Mouse (Mus musculus): ENCODE measurements around the gene Eif2b5.
A peak's percentile ranks its signal among the peaks of the same experiment; 100 is the strongest.

Gene Eif2b5

DNA sequence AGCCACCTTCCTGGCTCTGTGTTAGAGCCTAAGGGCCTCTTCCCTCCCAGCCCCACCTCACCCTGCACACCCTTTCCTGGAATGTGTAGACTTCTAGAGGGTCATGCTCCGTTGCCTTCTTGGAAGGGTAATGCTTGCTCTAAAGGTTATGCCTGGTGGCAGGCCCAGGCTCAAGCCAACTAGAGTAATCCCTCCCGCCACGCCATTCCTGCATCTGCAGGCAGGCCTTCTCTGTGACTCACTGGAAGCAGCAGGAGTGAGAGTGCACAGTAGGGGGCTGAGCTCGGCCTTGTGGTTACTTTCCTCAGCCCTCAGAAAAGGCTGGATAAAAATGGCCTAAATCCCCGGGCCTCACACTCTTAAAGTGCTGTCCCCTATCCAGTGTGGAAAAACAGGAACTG is 38.5 kb downstream of the Eif2b5 start:
- DNase-seq (ENCODE audit: low spot score): no peak

DNA sequence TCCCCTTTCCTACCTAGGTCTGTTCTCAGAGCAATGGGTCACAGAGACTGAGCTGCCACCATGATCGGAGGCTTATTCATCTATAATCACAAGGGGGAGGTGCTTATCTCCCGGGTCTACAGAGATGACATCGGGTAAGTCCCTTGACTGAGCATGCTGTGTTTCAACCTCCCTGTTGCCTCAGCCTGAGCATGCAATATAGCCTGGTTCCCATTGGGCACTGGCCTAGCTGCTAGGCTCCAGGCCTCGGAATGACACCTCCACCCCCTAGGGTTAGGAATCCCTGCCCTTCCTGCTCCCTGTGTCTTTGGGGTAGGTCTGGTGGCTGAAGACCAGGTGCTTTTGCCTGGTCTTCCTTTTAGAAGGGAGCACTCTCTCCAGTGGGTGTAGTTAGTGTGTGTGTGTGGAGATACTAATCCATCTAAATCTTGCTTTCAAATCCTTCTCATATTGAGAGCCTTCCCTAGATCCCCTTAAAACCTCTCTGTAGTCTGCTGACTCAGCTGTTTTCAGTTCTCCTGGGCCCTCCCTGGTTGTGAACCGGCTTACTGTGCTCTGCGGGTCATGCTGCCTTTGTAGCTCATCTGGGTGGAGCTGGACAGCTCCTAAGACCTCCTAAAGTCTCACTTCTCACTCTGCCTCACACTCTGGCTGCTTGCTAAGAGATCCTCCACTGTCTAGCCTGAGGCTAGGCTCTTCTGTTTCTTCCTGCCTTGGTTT is 39.1 kb downstream of the Eif2b5 start:
- no peak for DNase-seq (ENCODE audit: low spot score)

DNA sequence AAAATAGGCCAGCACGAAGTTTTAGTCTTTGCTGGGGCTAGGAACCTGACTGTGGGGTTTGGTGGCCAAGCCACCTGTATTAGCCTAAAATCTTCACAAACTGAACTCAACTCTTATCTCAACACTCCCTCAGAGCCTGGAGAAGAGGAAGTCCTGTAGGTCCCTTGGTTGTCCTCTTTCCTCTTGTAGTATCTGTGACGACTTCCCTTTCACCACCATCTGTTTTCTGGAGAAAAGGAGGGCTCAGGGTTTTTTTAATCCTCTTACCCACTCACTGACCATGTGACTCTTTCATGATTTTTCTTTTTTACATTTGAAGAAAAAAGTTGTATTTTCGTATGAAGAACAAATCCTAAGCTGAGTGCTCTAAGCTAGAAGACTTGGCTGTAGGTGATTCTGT is 41.0 kb downstream of the Eif2b5 start:
- DNase-seq (ENCODE audit: low spot score): no peak

DNA sequence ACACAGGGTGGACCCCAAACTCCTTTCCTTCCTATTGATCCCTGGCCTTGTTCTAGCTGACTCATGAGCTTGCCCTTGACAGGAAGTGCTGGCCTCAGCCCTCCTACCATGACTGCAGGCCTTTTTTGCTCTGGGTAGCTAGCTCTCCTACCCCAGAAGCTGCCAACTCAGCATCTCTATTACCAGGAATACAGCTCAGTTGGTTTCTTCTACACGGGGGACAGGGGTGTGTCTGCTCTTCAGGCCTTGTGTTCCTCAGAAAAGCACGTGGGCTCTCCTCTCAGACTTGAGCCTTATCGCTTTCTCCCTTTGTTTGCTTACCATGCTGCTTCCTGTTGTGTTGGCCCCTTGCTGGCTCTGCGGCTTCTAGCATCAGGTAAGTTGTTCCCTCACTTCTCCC is 41.8 kb downstream of the Eif2b5 start:
- no peak for DNase-seq (ENCODE audit: low spot score)

DNA sequence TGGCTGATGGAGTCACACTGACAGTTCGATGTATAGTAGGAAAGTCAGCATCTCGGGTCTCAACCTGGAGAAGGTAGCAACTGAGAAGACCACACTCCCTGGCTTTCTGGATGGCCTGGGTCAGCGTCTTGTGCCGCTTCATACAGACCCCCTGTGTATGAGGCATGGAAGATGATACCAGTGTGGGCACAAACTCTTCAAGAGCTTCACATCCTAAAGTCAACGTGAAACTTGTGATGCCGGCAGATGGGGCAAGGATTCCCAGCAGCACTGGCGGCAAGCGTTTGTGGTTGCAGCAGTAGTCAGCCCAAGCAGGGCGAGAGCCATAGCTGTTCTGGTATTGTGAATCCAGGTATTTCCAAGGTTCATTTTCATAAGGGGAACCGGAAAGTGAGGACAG is 47.1 kb downstream of the Eif2b5 start:
- no peak for DNase-seq (ENCODE audit: low spot score)

DNA sequence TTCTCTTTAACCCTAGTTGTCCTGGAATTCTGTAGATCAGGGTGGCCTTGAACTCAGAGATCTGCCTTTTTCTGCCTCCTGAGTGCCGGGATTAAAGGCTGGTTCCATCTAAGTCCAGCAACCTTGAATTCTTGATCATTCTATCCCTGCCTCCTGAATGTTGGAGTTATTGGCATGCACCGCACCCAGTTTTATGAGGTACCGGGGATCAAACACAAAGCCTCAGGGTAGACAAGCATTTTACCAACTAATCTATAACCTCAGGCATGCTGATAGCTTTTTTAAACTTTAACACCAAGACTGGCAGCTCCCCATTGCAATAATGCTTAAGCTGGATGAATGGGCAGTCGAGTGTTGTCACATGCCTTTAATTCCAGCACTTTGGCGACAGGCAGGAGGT is 48.8 kb downstream of the Eif2b5 start:
- no peak for DNase-seq (ENCODE audit: low spot score)

DNA sequence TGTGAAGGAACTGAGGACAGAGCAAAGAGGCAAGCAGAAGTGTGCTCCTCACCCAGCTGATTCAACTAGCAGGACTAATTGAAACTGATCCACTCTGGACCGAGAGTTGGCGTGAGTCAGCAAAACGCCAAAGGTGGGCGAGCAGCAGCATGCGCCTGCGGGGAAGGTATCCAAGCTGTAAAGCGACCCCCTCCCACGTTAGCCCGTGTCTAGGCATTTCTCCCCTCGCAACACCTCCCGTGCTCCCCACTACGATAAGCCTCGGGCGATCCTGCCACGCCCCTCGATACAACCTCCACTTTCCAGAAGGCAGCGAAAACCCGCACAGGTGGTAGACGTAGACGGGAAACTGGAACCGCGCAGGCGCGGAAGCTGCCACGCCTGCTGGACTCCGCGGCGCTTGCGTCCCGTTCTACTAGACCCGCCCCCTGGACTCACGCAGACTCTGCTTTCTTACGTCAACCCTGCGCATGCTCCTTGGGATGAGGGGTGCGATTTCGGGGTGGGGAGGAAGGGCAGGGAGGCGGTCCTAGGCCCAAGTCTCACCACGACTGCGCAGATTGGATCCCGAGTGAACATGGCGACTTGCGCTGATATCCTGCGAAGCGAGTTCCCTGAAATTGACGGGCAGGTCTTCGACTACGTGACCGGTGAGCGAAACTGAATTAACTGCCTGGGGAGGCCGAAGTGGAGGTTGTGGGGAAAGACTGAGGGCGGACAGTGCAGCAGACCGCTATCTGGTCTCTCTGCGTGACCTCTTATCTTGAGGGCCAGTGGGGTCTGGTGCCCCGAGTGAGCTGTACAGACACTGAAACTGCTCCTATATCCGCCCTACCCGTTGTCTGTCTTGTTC is 49.7 kb downstream of the Eif2b5 start, which contains the start of gene Abcf3:
Abcf3 (plus strand) TSS at position 482 of the 853 bp plus-strand sequence.
- DNase-seq (ENCODE audit: low spot score): peak; percentile 99

DNA sequence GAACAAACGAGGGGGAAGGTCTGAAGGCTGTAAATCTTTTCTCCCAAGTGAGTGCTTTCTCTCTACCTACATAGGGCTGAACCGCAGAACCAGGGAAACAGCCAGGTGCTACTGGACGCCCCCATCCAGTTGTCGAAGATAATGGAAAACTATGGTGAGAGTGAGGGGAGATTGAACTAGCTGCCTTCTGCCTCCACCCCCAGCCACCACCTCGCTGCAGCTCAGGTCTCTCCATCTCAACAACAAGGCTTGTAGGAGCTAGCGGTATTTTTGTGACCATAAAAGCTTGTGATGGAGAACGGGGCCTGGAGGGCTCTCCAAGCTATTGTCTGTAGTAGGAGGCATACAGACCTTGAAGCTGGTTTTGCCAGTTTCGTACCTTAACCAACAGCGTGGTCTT is 50.5 kb downstream of the Eif2b5 start:
- no peak for DNase-seq (ENCODE audit: low spot score)

DNA sequence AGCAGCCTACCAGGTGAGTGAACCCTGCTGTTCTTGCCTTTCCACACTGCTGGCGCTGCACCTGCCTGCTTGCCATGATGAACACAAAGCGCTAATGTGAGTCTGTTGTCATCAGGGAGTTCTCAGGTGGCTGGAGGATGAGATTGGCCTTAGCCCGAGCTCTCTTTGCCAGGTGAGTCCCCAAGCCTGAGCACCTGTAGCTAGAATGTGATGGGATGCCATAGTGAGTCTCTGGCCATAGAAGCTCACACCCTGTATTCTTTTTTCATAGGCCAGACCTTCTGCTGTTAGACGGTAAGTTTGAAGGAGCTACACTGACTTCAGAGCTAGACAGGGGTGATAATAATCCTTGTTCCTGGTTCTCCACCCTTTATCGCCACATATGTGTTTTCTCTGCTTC is 53.1 kb downstream of the Eif2b5 start:
- no peak for DNase-seq (ENCODE audit: low spot score)

DNA sequence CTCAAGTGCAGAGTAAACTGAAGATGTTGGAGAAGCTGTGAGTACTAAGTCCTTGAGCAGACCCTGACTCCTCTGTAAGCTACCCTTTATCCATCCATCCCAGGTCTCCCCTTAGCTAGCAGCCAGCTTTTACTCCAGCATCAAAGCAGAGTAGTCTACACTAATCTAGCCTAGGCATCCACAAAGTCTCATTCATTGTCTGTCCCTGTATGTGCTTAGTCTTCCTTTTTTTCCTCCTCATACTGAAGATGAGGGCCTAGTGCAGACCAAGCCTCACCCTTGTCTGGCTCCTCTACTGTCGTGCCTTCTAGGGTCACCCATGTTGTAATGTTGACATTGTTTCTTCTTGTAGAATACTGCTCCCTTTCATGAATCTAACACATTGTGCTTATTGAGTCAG is 54.0 kb downstream of the Eif2b5 start:
- no peak for DNase-seq (ENCODE audit: low spot score)

DNA sequence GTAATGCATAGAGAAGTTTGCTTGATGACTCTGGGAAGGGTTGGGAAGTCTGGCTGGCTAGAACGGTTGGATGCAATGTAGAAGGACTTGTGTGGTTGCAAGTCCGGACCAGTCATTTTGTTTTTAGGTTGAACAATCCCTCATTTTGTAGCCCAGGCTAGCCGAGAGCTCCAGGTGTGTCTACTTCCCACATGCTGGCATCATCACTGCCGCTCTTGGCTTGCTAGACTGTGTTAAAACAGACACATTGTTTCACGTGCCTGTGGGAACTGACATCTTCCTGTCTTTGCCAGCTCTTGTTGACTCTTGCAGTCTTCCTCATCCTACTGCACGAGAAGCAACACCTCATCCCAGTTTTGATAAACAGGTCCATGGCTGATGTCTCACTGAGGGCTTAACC is 56.4 kb downstream of the Eif2b5 start:
- DNase-seq (ENCODE audit: low spot score): peak; percentile 64

DNA sequence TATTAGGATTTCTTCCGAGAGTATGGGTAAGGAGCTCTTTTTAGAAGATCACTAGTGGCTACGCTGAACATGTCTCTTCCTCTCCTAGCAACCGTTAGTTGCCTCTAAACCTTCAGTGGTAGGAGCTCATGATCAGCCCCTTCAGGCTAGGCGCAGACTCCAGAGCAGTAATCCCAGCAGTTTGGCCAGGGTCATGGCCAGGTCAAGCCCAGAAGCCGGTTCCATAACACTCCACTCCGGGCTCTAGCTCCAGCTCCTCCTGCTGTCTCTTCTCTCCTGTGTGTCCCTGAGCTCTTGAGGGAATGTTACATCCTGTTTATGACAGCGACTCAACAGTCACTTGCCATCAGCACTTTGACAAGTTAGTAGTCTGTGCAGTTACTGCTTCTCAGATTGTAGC is 58.8 kb downstream of the Eif2b5 start:
- no peak for DNase-seq (ENCODE audit: low spot score)

All from testis, postnatal 14 days (tissue).